Mouse (Mus musculus) inflammation-experienced regulatory T-cells, adult 16 weeks (primary cell): ENCODE measurements around the gene Pgam5. TPM values are rescaled to one million over a fixed set of nuclear protein-coding genes. Genes with fewer than 3 reads are reported as not detected.

Experiments
- polyA plus RNA-seq: library from polyadenylated mRNA; unstranded; fragments of 100-300 nt; shearing (Covaris generic); gene quantifications from one replicate; pipeline ENCODE4 v1.2.1, GENCODE M21; 2017

Pgam5 gene
- 30.1 TPM for polyA plus RNA-seq

DNA sequence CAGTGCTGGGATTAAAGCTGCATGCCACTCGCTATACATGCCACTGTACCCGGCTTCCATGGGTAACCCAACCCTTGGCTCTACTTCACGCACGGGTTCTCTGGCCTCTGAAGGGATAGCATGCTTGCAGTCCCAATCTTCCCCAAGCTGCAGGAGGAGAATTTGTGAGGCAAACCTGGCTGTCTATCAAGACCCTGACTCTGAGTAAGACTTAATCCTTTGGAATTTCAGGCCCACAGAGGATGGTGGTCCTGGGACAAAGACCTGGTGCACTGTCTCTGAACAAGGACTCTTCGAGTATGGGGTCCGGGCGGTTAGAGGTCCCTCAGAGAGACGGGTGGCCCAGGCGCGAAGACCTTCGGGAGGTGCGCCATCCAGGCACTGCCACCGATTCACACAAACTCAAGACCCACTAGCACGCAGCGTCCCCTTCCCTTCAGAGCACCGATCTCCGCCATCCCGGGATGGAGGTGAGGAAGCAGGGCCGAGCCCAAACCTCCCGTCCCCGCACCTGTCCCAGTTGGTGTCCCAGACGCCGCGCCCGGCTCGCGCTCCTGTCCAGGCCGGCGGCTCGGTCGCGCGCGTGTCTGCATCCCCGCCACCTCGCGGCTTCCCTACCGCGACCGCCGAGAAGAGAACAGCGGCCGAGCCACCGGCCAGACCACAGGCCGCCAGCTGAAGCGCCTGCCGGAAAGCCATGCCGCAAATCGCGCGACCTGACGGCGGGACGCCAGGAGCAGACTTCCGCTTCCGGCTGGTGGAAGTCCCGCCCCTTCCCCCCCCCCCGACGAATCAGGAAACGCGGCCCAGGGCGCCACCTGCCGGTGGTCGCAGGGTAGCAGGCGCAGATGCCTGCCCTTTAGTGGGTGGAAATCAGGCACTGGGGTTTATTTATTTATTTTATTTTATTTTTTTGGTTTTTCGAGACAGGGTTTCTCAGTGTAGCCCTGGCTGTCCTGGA lies at the start of gene Pgam5:
Gene Pgam5, minus strand, starts transcription at position 773 of the 961 bp plus-strand sequence.

DNA sequence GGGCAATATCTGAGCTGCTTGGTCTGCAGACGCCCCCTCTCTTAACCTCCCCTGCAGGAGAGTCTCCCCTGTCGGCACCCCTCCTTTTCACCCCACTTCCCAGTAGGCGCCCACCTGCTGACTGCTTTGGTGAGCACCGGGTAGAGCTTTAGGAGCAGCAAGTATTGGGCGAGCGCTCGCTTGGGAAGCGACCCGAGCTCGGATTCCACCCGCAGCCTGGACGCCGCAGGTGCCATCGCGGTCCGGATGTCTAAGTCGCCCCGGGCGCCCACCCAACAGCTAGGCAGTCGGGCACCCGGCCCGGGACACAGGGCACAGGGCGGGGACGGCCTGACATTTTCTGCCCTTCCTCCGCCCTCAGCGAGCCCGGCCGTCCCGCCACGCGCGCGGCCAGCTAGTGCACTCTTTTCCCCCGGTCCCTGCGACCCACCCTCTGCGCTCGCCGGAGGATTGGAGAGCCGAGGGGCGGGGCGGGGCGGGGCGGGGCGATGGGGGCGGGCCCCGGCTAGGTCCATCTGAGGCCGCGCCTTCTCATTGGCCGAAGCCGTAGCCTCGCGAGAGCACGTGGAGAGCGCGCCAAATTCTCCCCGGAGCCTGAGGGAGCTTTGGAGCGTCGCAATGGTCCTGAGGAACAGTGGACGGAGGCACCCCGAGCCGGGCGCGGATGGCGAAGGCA lies 16.2 kb upstream of the Pgam5 start, which contains the start of the genes Pxmp2 and Pole:
Gene Pxmp2, minus strand, starts transcription at position 417 of the 676 bp plus-strand sequence.
Gene Pole, plus strand, starts transcription at position 537 of the 676 bp plus-strand sequence.

GRCm38 (mm10) chr5:110230780-110231461 lies 38.8 kb downstream of the Pgam5 start, which contains the start of gene Ankle2:
Gene Ankle2, plus strand, starts transcription at chr5:110231004.

Other genes starting within 250 kb of the Pgam5 start
- 11.9 TPM for gene Gm17655, start 197.4 kb downstream of the Pgam5 start, polyA plus RNA-seq
- gene Gm35315, start 175.5 kb downstream of the Pgam5 start, polyA plus RNA-seq: 3.5 TPM
- gene Plcxd1, start 169.9 kb downstream of the Pgam5 start, polyA plus RNA-seq: 3.2 TPM
- gene Gtpbp6, start 161.7 kb downstream of the Pgam5 start, polyA plus RNA-seq: 54.6 TPM
- 5.3 TPM for gene Zfp605, start 159.8 kb downstream of the Pgam5 start, polyA plus RNA-seq
- gene Chfr, start 134.1 kb downstream of the Pgam5 start, polyA plus RNA-seq: 93.9 TPM
- gene Golga3, start 93.2 kb downstream of the Pgam5 start, polyA plus RNA-seq: 44.8 TPM
- gene Ankle2, start 38.9 kb downstream of the Pgam5 start, polyA plus RNA-seq: 13.7 TPM
- gene Pxmp2, start 16.3 kb upstream of the Pgam5 start, polyA plus RNA-seq: 6.4 TPM
- gene Pole, start 16.4 kb upstream of the Pgam5 start, polyA plus RNA-seq: 6.0 TPM
- not detected for gene P2rx2, start 73.3 kb upstream of the Pgam5 start, polyA plus RNA-seq
- gene Lrcol1, start 74.8 kb upstream of the Pgam5 start, polyA plus RNA-seq: not detected
- 2.1 TPM for gene Fbrsl1, start 178.6 kb upstream of the Pgam5 start, polyA plus RNA-seq